Mouse (Mus musculus): ENCODE measurements around the gene Gm17334. TPM values are rescaled to one million over a fixed set of nuclear protein-coding genes. Genes with fewer than 3 reads are reported as not detected.

The Gm17334 gene
- total and polyA plus RNA-seq, 3 experiments = not detected

DNA sequence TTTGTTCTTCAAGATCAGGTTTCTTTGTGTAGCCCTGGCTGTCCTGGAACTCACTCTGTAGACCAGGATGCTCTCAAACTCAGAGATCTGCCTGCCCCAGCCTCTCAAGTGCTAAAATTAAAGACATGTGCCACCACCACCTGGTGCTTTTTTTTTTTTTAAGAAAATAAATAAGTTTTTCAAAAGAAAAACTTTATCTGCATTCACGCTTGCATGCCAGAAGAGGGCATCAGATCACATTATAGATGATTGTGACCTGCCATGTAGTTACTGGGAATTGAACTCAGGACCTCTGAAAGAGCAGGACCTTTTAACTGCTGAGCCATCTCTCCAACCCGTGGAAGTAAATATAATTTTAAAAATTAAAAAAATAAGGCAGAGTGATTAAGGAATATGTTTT, 27.7 kb downstream of the Gm17334 start:
- TF ChIP-seq JUND (IDR thresholded peaks at IDR 0.05; ENCODE audit: low read depth, low read length) (no peak), RAD21 (IDR thresholded peaks at IDR 0.05; ENCODE audit: low read depth, low read length) (peak; percentile 51), MYC (IDR thresholded peaks at IDR 0.05; ENCODE audit: low read depth, low read length) (no peak), E2F4 (IDR thresholded peaks at IDR 0.05; ENCODE audit: borderline replicate concordance, low read depth, low read length) (no peak), HCFC1 (IDR thresholded peaks at IDR 0.05; ENCODE audit: low read depth, low read length) (no peak), POLR2AphosphoS2 (IDR thresholded peaks at IDR 0.05; ENCODE audit: low read length) (no peak), MXI1 (IDR thresholded peaks at IDR 0.05; ENCODE audit: low read depth, low read length) (no peak), ELF1 (IDR thresholded peaks at IDR 0.05; ENCODE audit: low read depth, low read length) (no peak), ETS1 (IDR thresholded peaks at IDR 0.05; ENCODE audit: low read depth, low read length) (no peak), SMC3 (IDR thresholded peaks at IDR 0.05; ENCODE audit: low read depth, low read length) (peak; percentile 60), ZNF384 (IDR thresholded peaks at IDR 0.05; ENCODE audit: low read depth, low read length) (peak; percentile 79), MAFK (IDR thresholded peaks at IDR 0.05; ENCODE audit: borderline replicate concordance, low read depth, low read length) (no peak), TAL1 (IDR thresholded peaks at IDR 0.05; ENCODE audit: low read length) (no peak), CTCF (IDR thresholded peaks at IDR 0.05 in 2 of 3, conservative IDR thresholded peaks at IDR 0.05 in 1 of 3; ENCODE audit: control insufficient read depth in 1 of 3, insufficient read depth in 1 of 3, low read depth in 2 of 3, low read length in 3 of 3, poor library complexity in 1 of 3, severe bottlenecking in 1 of 3) (peak in 1 of 3 experiments; percentile 55; a peak in 3 of 6 replicates), ZC3H11A (IDR thresholded peaks at IDR 0.05; ENCODE audit: low read depth, low read length) (peak; percentile 56; the same call in 1 of the 2 replicates)
- DNase-seq (ENCODE audit: low read depth, low spot score) = no peak
- H3K27me3 ChIP-seq (ENCODE audit: control insufficient read depth in 1 of 2, insufficient read depth in 2 of 2, low read length in 2 of 2) = peaks cover 11 to 32% of the 10 kb centered on the region in 2 experiments
- no peaks in the 10 kb centered on the region for H3K36me3 ChIP-seq (ENCODE audit: control insufficient read depth in 1 of 2, insufficient read depth in 2 of 2, low read length in 2 of 2)
- no peak overlapping the region for H3K27ac ChIP-seq (ENCODE audit: control insufficient read depth, low read depth, low read length)
- H3K4me1 ChIP-seq (ENCODE audit: control insufficient read depth in 1 of 2, insufficient read depth in 2 of 2, low read length in 2 of 2) = no peaks in the 10 kb centered on the region
- H3K9me3 ChIP-seq (replicated peaks; ENCODE audit: insufficient read depth, low read length) = no peaks in the 10 kb centered on the region
- H3K79me2 ChIP-seq (ENCODE audit: control insufficient read depth, insufficient read depth, low read length, poor library complexity) = no peaks in the 10 kb centered on the region
- H3K4me3 ChIP-seq (ENCODE audit: control insufficient read depth in 1 of 2, insufficient read depth in 1 of 2, low read depth in 2 of 2, low read length in 2 of 2) = no peak overlapping the region
- no peak overlapping the region for H3K9ac ChIP-seq (ENCODE audit: control insufficient read depth, low read depth, low read length, poor library complexity, severe bottlenecking)

DNA sequence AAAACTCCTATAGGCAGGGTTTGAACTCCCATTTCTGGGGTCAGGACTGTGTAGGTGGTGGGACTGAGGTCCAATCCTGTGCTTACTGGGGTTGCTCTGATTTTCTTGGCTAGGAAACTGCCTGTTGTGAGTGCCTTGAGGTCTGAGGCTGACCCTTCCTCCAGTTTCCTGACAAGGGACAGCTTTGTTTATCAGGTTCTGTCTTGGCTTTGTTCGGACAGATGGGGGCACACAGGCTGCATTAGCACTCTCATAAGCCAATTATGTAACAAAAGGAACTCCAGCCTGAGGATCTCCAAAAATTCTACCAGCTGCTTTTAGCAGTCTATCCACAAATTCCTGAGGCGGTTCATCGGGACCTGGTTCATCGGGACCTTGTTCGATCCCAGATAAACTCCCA, 30.6 kb downstream of the Gm17334 start:
- Histone ChIP-seq H3K4me1 (ENCODE audit: control insufficient read depth in 1 of 2, insufficient read depth in 2 of 2, low read length in 2 of 2) (peaks cover 0 to 2% of the 10 kb centered on the region in 2 experiments; a peak in 1 of 4 replicates), H3K79me2 (ENCODE audit: control insufficient read depth, insufficient read depth, low read length, poor library complexity) (no peaks in the 10 kb centered on the region), H3K36me3 (ENCODE audit: control insufficient read depth in 1 of 2, insufficient read depth in 2 of 2, low read length in 2 of 2) (peaks cover 0 to 4% of the 10 kb centered on the region in 2 experiments; a peak in 1 of 4 replicates), H3K9me3 (replicated peaks; ENCODE audit: insufficient read depth, low read length) (no peaks in the 10 kb centered on the region), H3K9ac (ENCODE audit: control insufficient read depth, low read depth, low read length, poor library complexity, severe bottlenecking) (no peak overlapping the region), H3K27me3 (ENCODE audit: control insufficient read depth in 1 of 2, insufficient read depth in 2 of 2, low read length in 2 of 2) (peaks cover 11 to 32% of the 10 kb centered on the region in 2 experiments), H3K27ac (ENCODE audit: control insufficient read depth, low read depth, low read length) (no peak overlapping the region), H3K4me3 (ENCODE audit: control insufficient read depth in 1 of 2, insufficient read depth in 1 of 2, low read depth in 2 of 2, low read length in 2 of 2) (no peak overlapping the region)
- no peak for DNase-seq (ENCODE audit: low read depth, low spot score)
- TF ChIP-seq ZKSCAN1 (IDR thresholded peaks at IDR 0.05; ENCODE audit: low read depth, low read length) (no peak), MAZ (IDR thresholded peaks at IDR 0.05; ENCODE audit: low read depth, low read length) (no peak), CTCF (IDR thresholded peaks at IDR 0.05 in 2 of 3, conservative IDR thresholded peaks at IDR 0.05 in 1 of 3; ENCODE audit: control insufficient read depth in 1 of 3, insufficient read depth in 1 of 3, low read depth in 2 of 3, low read length in 3 of 3, poor library complexity in 1 of 3, severe bottlenecking in 1 of 3) (no peak), E2F4 (IDR thresholded peaks at IDR 0.05; ENCODE audit: borderline replicate concordance, low read depth, low read length) (no peak), MYC (IDR thresholded peaks at IDR 0.05; ENCODE audit: low read depth, low read length) (no peak)

All from MEL (cell line).